Mouse (Mus musculus) adrenal gland, adult (tissue): Measurements from ENCODE around the gene Wdr41.

Source experiments
- DNase-seq, 2 experiments: peaks; one replicate each; pipeline ENCODE4 v3.0.0; 2022 to 2023; ENCODE audit warnings: low spot score in 1 of 2; ENCODE audit not compliant: inconsistent age in 2 of 2

The Wdr41 gene

DNA sequence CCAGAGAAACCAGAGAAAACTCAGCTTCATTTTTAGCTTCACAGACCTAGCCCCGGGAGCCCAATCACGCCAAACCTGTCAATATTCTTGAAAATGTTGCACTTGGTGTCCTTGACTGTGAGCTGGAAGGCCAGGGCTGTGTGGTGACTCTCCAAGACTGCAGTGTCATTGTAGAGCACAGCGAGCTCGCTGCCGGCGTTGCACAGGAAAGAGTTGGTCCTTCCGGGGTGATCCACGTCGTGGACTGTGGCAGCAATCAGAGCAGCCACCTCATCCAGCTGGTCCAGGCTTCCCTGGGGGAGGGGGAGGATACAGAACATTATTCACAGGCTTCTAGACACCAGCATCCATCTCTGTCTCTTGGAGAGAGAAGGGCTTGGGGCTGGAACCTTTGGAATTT lies 58.0 kb downstream of the Wdr41 start:
- DNase-seq, result peak; percentile 82 to 91

DNA sequence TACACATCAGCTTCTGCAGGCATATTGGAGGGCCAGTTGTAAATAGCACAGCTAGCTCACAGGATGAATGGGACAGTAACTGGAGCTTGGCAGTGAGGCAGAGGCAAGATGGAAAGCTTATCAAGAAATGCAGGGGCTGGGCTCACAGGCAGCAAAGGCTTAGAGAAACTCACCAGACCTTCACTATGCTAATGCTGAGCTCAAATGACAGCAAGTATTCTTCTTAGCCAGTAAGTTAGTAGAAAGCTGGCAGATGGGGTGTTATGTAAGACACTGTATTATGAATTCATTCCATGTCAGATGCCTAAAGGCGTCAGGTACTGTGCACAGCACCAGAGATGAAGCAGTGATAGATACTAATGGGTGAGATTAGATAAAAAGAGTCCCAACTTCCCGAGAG lies 58.6 kb downstream of the Wdr41 start:
- DNase-seq, result no peak

DNA sequence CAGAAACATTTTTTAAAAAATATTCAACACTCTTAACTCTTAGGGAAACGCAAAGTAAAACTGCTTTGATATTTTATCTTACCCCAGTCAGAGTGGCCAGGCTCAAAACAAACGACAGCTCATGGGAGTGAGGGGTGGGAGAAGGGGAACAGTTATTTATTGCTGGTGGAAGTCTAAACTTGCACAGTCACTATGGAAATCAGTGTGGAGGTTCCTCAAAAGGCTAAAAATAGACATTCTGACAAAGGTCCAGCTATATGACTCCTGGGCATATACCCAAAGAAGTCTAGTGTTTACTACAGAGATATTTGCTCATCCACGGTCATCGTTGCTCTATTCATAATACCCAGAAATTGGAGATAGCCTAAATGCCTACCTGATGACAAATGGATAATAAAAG lies 62.1 kb downstream of the Wdr41 start:
- DNase-seq, result no peak

DNA sequence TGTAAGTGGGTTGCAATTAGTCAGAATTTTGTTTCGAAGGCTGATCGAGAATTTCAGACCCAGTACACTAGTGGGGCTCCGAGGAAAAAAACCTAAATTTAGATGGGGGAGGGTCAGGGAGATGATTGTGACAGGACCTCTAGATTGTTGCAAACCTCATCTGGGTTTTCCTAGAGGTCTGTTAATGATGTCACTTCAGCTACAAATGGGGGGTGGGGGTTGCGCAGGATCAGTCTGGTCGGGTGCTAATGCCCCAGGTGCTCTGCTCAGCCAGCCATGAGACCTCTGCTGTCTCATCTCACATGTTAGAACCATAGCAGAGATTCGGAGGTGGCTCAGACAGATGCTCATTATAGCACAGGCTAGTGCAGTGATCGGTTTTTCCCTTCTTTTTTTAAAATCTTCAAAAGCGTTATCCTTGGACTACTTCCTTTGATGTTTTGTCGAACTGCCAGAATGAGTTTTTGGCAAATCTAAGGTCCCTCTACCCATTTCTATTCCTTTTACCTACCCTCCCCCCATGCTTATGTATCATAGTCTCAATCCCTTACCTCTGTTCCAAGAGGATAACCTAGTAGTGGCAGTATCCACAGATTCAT lies 64.1 kb downstream of the Wdr41 start:
- peak in 1 of 2 experiments; percentile 52 for DNase-seq

DNA sequence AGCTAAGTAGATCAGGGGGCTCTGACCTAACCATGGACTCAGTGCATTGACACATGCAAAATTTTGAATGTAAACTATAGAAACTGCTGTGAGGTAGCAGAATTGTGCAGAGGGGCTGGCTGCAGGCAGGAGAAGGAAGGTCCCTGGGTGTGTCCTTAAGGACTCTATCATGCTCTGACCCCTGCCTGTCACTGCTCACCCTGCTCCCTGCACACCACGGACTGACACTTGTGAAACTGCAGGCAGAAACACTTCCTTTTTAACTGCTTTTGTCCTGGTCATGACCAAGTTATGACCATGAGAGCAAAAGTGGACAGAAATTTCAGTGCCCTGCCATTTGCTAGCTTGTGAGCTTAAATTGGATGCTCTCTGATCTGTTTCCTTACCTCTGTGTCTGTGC lies 68.0 kb downstream of the Wdr41 start:
- DNase-seq, result no peak

DNA sequence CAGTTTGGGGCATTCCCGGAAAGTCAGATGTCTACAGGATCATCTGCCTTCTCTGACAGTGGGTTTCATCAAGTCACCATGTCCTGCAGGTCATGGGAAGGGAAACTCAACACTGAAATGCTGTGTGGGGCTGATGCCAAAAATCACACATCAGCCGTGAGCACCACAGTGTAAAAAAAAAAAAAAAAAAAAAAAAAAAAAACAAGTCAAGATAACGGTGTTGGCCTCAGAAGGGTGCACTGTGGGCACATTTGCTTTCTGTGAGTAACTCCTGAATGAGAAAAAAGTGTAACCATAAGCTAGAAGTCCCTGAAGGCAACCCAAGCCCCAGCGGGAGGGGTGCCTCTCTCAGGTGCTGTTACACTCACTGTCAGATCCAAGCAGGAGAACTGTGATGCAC lies 74.3 kb downstream of the Wdr41 start:
- DNase-seq, result no peak

DNA sequence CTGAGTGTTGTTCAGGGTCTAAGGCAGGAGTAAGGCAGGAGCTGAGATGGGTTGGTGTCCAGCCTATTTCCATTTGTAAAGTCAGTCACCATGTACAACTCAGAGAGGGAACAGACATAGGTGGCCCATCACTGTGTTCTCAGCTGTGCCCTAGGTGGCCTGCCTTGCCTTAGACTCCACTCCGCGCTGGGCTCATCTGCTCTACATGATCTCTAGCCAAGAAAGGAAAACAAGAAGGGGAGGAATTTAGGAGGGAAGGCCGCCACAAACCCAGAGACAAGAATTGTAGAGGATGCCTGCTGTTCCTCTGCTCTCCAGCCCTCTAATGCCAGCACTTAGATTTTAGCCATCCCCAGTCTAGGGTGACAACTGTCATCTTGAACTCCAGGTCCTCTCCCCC lies 76.3 kb downstream of the Wdr41 start:
- DNase-seq, result no peak

DNA sequence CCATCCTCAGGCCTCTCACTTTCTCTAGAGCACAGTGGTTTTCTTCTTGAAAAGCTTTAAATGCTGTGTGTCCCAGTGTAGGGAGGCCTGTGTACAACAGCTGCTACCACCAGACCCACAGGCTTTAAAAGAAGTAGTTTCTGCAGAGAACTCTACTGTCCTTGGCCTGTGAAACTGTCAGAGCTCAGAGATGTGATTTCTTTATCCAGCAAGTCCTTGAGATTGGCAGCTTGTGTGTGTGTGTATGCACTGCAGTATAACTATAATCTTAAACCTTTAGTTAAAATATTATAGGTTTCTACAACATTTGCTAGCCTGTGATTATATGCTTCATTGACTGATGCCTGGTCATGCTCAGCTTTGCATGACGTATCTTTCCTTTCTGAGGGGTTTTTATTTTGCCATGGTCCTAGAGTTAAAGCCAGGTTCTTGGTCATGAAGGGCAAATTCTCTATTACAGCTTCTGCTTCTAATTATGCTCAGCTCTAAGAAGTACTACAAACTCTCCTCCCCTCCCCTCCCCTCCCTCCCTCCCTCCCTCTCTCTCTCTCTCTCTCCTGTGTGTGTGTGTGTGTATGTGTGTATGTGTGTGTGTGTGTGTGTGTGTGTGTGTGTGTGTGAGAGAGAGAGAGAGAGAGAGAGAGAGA lies 79.7 kb downstream of the Wdr41 start:
- DNase-seq, result peak; percentile 26 to 74

DNA sequence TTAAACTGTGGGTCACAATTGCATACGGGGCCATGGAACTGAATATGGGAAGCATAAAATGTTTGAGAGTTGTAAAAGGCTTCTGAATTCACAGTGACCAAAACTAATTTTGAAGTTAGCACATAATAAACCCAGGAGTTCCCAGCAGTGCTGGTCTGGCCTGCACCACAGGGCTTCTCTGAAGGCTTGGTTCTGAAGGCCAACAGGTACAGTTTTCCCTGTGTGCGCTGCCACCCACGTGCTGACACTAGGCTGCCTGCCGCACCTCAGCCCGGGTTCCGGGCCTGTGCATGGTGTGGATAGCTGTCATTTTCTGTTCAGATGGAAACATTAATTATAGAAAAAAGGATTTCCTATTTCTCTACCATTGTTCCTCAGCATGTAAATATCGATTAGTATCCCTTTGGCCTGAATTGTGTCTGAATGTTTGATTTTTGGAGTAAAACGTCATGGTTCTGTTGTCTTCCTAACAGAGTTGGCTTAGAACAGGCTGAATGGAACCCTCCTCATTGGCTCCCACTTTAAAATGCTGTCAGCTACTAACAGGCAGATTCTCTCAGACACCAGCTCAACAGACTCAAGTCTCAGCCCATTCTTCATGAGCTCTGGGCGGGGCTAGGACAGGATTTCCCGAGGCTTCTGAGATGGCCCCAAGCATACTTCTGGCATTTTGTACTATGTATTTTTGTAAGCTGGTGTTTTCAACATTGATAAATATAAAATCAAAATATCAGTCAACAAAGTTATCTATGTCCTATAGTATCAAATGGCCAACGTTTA lies 80.5 kb downstream of the Wdr41 start:
- DNase-seq, result peak in 1 of 2 experiments; percentile 46

DNA sequence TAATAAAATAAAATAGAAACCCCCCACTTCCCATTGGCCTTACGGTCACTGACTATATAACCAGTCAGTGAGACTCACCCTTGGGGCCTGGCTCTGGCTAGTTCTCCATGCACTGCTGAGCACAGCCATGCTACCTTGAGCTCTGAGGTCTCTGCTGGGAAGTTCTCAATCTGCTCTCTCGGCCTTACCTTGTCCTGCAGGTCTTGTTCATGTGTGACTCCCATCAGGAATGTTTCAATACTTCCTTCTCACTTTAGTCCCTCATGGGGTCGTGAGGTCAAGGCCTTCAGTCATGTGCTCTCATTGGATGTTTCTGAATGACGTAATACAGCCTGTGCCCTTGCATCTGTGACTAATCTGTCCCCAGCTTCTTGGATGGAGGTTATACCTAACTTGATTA lies 82.7 kb downstream of the Wdr41 start:
- peak; percentile 54 to 84 for DNase-seq

DNA sequence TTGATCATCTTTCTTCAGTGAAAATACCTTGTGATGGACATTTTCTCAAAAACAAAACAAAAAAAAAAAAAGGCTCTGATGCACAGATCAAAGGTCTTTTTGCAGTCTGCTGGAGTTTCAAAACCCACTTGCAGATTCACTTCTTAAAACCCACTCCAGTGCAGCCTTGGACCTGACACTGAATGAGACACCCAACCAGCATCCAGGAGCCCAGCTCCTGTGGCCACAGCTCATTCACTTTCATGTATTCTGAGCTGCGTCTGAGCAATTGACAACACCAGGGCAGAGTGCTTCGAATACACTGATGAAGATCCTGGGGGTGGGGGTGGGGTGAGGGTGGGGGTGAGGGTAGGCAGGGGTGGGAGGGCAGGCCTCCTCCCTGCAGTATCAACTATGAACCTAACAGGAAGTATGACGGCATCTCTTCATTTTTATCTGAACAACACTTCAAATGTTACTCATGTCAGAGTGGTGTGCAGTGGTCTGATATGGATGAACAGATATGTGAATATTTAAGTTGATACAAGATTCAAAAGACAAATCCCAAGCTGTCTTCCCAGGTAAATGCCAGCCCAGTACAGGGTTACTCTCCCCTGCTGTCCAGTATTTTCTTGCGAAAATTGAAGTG lies 87.4 kb downstream of the Wdr41 start:
- no peak for DNase-seq

DNA sequence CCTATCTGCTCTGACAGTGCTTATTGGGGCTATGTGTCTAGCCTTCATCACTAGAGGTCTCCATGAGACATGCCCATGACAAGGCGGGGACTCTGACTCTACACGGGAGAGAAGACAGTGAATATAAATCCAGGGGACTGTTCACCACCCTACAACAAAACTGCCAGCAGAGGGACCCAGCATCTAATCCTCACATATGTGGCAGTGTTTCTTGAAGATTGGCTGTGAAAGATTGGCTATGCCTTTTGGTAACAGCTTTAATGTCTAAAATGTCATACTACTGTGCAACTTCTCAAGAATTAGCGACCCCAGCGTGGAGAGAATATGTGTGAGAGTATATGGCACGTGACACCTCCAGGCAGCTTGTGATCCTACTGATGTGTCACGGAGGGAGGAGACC lies 91.7 kb downstream of the Wdr41 start:
- DNase-seq, result peak; percentile 36 to 67

DNA sequence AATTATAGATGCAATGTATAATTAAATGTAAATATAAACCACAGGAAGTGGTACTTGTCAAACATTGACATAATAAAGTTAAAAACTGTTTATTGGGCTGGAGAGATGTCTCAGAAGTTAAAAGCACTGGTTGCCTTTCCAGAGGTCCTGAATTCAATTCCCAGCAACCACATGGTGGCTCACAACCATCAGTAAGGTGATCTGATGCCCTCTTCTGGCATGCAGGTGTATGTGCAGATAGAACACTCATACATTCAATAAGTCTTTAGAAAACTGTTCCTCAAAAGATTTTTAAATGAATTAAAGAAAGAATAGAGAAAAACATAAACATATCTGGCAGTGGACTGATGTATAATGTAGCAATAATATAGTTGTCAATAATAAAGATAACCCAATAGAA lies 94.1 kb downstream of the Wdr41 start:
- DNase-seq, result no peak
